Mouse (Mus musculus): ENCODE measurements around the gene Eif4g1.

DNA sequence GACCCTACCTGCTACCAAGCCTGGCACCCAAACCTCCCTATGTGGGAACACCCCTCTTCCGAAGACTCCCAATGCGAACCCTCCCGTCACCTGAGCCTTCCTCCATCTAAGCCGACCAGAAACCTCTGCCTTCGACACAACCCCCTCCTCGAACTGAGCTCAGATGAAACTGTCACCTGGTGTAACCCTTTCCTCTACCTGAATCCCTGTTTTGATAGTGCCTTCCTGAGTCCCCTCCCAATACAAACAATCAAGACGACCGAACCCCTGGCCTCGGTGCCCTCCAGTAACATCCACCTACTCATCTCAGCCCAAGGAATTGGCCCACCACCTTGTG is 47.7 kb upstream of the Eif4g1 start:
- TF ChIP-seq CTCF (IDR thresholded peaks at IDR 0.05; ENCODE audit: low read depth) (no peak), EP300 (IDR thresholded peaks at IDR 0.05; ENCODE audit: low read depth) (no peak)
